Mouse (Mus musculus): ENCODE measurements around the gene Med12l. TPM values are rescaled to one million over a fixed set of nuclear protein-coding genes. Genes with fewer than 3 reads are reported as not detected.

The Med12l gene
- polyA plus RNA-seq, 1 experiment from 2014 or later = 3.1 TPM

DNA sequence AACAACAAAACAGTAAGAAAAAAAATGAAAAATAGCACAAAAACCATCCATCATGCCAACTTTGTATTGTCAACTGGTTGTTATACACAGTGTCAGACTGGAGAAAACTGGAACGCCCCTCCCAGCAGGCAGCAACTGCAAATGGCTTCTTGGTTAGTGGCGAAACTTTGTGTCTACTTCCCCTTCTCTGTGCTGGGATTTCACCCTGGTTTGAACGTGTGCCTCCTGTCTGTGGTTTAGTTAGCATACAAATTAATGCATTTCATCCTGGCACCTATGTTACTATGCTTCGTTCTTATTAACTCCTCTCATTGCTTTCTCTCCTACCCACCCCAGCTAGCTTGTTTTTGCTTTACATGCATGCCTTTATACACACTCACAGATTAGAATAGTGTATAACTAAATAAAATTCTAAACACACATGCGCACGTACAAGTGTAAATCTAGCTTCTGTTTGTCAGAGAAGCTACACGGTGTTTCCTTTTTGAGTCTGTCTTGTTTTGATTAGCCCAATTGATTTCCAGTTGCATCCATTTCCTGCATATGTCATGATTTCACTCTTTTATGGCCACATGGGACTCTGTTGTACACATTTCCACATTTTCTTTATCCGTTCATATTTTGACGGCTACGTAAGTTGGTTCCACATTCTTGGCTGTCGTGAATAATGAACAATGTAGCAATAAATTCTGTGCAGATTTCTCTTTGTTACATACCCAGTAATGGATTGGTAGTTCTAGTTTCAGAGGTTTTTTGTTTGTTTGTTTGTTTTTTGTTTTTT, 336.2 kb downstream of the Med12l start:
- WGBS = 42% methylated on average over 11 of the region's 11 CpGs
- Histone ChIP-seq H3K36me3 (0 out of 2 replicates have a peak, but pooled peaks cover 6% of the 10 kb centered on the region), H3K4me2 (replicated peaks) (peak overlapping the region; percentile 39), H3K9me3 (replicated peaks) (no peaks in the 10 kb centered on the region), H3K4me3 (replicated peaks) (peak overlapping the region; percentile 28), H3K27me3 (no peaks in the 10 kb centered on the region), H3K9ac (no peak overlapping the region; the same call in 1 of the 2 replicates), H3K27ac (replicated peaks) (no peak overlapping the region), H3K4me1 (no peaks in the 10 kb centered on the region)
- no peak for ATAC-seq (ENCODE audit: insufficient number of reproducible peaks, low FRiP score, low TSS enrichment, low read depth)

DNA sequence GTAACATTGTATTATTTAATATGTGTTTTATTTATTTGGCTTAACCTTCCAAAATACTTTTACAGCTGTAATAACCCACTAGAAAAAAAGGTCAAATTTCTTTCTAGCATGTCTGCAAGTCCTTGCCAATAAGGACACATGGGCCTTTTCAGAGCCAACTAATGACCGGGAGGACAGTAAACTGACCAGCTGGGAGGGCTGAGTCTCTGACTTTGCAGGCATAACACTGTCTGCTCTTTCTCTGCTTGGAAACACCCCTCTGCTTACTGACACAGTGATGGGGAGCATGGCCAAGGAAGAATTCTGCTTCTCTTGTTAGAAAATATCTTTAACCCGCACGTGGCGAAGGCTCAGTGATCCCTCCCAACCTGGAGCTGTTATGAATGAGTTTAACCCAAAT, 337.4 kb downstream of the Med12l start:
- WGBS = 32% methylated on average over 4 of the region's 4 CpGs
- H3K4me3 ChIP-seq (replicated peaks) = peak overlapping the region; percentile 67
- no peak for ATAC-seq (ENCODE audit: insufficient number of reproducible peaks, low FRiP score, low TSS enrichment, low read depth)
- no peaks in the 10 kb centered on the region for H3K4me1 ChIP-seq
- no peaks in the 10 kb centered on the region for H3K9me3 ChIP-seq (replicated peaks)
- H3K27ac ChIP-seq (replicated peaks) = peak overlapping the region; percentile 87
- peak overlapping the region; percentile 56 for H3K4me2 ChIP-seq (replicated peaks)
- H3K9ac ChIP-seq = peak overlapping the region; percentile 39; the same call in 1 of the 2 replicates
- H3K27me3 ChIP-seq = no peaks in the 10 kb centered on the region
- 0 out of 2 replicates have a peak, but pooled peaks cover 6% of the 10 kb centered on the region for H3K36me3 ChIP-seq

DNA sequence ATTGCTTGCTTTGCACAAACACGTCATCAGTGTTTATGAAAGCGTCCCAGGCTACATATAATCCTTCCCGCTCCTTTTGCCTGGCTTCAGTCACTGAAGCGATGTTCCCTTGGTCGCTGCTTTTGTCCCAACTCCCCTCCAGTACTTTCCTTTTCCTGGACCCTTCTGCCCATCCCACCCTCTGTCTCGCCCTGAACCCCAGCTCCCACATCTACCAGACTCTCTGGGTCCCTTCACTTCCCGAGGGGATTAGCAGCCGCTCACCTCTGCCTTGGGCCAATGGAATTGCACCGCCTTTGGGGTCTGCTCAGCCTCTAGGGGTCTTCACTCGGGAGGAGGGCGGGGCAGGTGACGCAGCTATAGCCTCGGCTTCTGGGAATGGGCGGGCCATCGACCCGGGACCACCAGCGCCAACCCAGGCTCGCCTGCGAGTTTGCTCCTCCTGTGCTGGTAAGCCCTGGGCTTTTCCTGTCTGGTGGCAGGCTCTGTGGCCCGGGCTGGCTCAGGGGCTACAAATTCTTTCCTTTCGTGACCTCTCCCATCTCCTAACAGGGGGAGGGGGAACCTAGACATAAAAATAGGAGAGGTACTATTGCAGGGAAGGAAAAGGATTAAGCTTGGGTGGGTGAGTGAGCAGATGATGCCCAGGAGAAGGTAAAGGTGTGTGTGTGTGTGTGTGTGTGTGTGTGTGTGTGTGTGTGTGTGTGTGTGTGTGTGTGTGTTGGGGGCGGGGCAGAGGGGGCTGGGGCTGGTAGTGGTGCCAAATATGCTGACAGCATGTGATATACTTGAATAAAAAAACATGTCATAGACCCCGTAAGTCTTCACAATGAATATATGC, 338.7 kb downstream of the Med12l start, which contains the start of gene Igsf10:
Gene Igsf10, minus strand, starts transcription at position 330 of the 841 bp plus-strand sequence.
- 3% methylated on average over 22 of the region's 23 CpGs for WGBS
- ATAC-seq (ENCODE audit: insufficient number of reproducible peaks, low FRiP score, low TSS enrichment, low read depth) = peak; percentile 86
- H3K27me3 ChIP-seq = no peaks in the 10 kb centered on the region
- H3K4me2 ChIP-seq (replicated peaks) = peak within 1 kb of the TSS; percentile 56
- peak within 1 kb of the TSS; percentile 39 for H3K9ac ChIP-seq
- H3K36me3 ChIP-seq = 0 out of 2 replicates have a peak, but pooled peaks cover 6% of the 10 kb centered on the region
- peak within 1 kb of the TSS; percentile 87 for H3K27ac ChIP-seq (replicated peaks)
- peak within 1 kb of the TSS; percentile 67 for H3K4me3 ChIP-seq (replicated peaks)
- no peaks in the 10 kb centered on the region for H3K4me1 ChIP-seq
- no peaks in the 10 kb centered on the region for H3K9me3 ChIP-seq (replicated peaks)

DNA sequence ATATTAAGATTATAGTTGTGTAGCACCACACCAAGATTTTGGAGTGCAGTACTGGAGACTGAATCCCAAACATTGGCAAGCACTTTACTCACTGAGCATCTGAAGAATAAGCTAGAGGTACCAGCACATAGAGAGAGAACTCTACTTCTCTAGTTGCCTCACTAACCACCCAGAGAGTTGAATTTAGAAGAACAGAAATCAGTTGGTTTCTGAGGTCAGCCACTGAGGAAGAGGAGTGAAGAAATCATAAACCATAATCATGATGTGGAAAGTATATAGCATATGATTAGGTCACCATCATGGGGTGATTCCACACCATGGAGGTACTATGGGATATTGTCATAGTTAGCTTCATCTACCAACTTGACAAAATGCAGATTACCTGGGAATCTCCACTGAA, 346.1 kb downstream of the Med12l start:
- no peak for ATAC-seq (ENCODE audit: insufficient number of reproducible peaks, low FRiP score, low TSS enrichment, low read depth)
- H3K9ac ChIP-seq = no peak overlapping the region
- no peaks in the 10 kb centered on the region for H3K27me3 ChIP-seq
- H3K9me3 ChIP-seq (replicated peaks) = no peaks in the 10 kb centered on the region
- H3K4me2 ChIP-seq (replicated peaks) = no peak overlapping the region
- H3K4me1 ChIP-seq = no peaks in the 10 kb centered on the region
- H3K36me3 ChIP-seq = no peaks in the 10 kb centered on the region
- no peak overlapping the region for H3K4me3 ChIP-seq (replicated peaks)
- no peak overlapping the region for H3K27ac ChIP-seq (replicated peaks)

DNA sequence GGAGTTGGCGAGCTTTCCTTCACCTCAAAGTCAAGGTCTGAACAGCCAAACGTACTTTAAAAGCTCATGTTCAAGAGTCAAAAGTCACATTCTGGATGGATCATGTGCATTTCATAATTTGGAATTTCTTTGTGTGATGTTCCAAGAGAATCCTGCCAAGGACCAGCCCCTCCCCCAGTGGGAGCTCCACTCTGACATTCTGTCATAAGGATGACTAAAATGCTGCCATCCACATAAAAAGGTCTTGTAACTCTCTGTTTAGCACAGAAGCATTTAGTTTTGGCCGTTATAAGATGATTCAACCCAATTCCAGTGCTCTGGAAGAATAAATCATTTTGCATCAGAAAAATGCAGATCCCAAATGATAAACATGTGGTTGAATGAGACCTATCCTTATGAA, 348.5 kb downstream of the Med12l start:
- Histone ChIP-seq H3K27ac (replicated peaks) (no peak overlapping the region), H3K36me3 (no peaks in the 10 kb centered on the region), H3K9ac (no peak overlapping the region), H3K4me2 (replicated peaks) (no peak overlapping the region), H3K9me3 (replicated peaks) (no peaks in the 10 kb centered on the region), H3K4me3 (replicated peaks) (no peak overlapping the region), H3K4me1 (no peaks in the 10 kb centered on the region), H3K27me3 (no peaks in the 10 kb centered on the region)
- 54% methylated on average over 3 of the region's 3 CpGs for WGBS
- no peak for ATAC-seq (ENCODE audit: insufficient number of reproducible peaks, low FRiP score, low TSS enrichment, low read depth)

DNA sequence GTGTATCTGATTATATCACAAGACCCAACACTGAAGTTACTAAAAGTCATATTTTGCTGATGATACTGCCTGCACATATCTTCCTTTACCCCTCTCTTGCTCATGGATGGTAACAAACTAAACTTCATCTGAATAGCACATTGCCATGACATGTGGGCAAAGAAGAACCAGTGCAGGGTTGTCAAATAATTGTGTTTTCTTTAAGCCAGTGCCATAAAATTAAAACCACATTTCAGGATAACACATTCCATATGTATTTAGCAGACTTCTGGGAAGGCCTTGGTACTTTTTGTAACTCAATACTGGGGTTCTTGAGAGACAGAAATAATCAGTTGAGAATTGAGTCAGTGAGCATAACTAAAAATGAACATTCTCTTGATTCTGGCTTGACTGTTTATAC, 354.5 kb downstream of the Med12l start:
- H3K4me1 ChIP-seq = 0 out of 2 replicates have a peak, but pooled peaks cover 3% of the 10 kb centered on the region
- ATAC-seq (ENCODE audit: insufficient number of reproducible peaks, low FRiP score, low TSS enrichment, low read depth) = peak; percentile 57; the same call in 1 of the 2 replicates

DNA sequence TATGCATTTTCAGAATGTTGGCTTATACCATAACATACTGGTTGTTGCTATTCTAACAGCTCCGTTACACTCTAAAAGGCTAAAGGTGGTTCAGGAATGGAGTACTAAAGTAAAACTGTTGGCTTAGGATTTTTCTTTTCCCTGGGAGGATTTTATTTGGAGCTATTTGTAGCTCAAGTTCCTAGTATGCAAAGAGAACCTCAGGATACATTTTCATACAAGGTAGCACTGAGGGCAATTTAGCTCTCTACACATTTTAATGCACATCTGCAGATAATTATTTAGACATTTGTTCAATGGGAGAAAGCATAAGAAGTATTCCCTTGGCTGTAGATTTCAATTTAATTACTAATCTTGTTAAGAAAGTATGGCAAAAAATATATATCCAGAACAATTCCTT, 356.3 kb downstream of the Med12l start:
- Histone ChIP-seq H3K4me2 (replicated peaks) (no peak overlapping the region), H3K9ac (no peak overlapping the region), H3K4me1 (0 out of 2 replicates have a peak, but pooled peaks cover 3% of the 10 kb centered on the region), H3K27me3 (no peaks in the 10 kb centered on the region), H3K9me3 (replicated peaks) (no peaks in the 10 kb centered on the region), H3K27ac (replicated peaks) (no peak overlapping the region), H3K36me3 (no peaks in the 10 kb centered on the region), H3K4me3 (replicated peaks) (no peak overlapping the region)
- no peak for ATAC-seq (ENCODE audit: insufficient number of reproducible peaks, low FRiP score, low TSS enrichment, low read depth)
- 35% methylated on average over 1 of the region's 1 CpGs for WGBS

More for the DNA sequence above, 354.5 kb downstream of the Med12l start:
- Histone ChIP-seq H3K4me2 (replicated peaks) (no peak overlapping the region), H3K9ac (no peak overlapping the region), H3K4me3 (replicated peaks) (no peak overlapping the region), H3K36me3 (no peaks in the 10 kb centered on the region), H3K27ac (replicated peaks) (no peak overlapping the region; the same call in 1 of the 2 replicates), H3K27me3 (no peaks in the 10 kb centered on the region), H3K9me3 (replicated peaks) (no peaks in the 10 kb centered on the region)

Other genes with a start within 250 kb of the Med12l start
- gene Mindy4b-ps, start 183.5 kb upstream of the Med12l start, polyA plus RNA-seq (2015; fragmentation: Nextera tagmentation; extraction: Ambion mirVana) = not detected in 2 replicates
- gene Clrn1, start 120.5 kb upstream of the Med12l start, polyA plus RNA-seq (2015; fragmentation: Nextera tagmentation; extraction: Ambion mirVana) = 1.8 and 2.0 TPM in 2 replicates
- 1.7 and 1.9 TPM in 2 replicates for gene Gpr171, start 96.0 kb downstream of the Med12l start, polyA plus RNA-seq (2015; fragmentation: Nextera tagmentation; extraction: Ambion mirVana)
- gene P2ry14, start 147.8 kb downstream of the Med12l start, polyA plus RNA-seq (2015; fragmentation: Nextera tagmentation; extraction: Ambion mirVana) = 2.3 and 2.4 TPM in 2 replicates
- gene Gpr87, start 189.3 kb downstream of the Med12l start, polyA plus RNA-seq (2015; fragmentation: Nextera tagmentation; extraction: Ambion mirVana) = 24.0 and 25.8 TPM in 2 replicates
- gene P2ry13, start 205.1 kb downstream of the Med12l start, polyA plus RNA-seq (2015; fragmentation: Nextera tagmentation; extraction: Ambion mirVana) = 1.7 and 2.1 TPM in 2 replicates